Mouse (Mus musculus) heart, adult 10 weeks (tissue): ENCODE data around the gene Pla2g10. TPM values are rescaled to one million over a fixed set of nuclear protein-coding genes. Genes with fewer than 3 reads are reported as not detected.

ENCODE experiments used
- polyA plus RNA-seq: library from polyadenylated mRNA; stranded (reverse); fragments of 350-450 nt; fragmentation: Illumina TruSeq; extraction: RNeasy Lipid Tissue Mini Kit (QIAGEN cat#74804); gene quantifications from one replicate; pipeline ENCODE4 v1.2.3, GENCODE M21; 2014; ENCODE audit warnings: low read depth, low replicate concordance

Pla2g10 gene
- not detected for polyA plus RNA-seq

DNA sequence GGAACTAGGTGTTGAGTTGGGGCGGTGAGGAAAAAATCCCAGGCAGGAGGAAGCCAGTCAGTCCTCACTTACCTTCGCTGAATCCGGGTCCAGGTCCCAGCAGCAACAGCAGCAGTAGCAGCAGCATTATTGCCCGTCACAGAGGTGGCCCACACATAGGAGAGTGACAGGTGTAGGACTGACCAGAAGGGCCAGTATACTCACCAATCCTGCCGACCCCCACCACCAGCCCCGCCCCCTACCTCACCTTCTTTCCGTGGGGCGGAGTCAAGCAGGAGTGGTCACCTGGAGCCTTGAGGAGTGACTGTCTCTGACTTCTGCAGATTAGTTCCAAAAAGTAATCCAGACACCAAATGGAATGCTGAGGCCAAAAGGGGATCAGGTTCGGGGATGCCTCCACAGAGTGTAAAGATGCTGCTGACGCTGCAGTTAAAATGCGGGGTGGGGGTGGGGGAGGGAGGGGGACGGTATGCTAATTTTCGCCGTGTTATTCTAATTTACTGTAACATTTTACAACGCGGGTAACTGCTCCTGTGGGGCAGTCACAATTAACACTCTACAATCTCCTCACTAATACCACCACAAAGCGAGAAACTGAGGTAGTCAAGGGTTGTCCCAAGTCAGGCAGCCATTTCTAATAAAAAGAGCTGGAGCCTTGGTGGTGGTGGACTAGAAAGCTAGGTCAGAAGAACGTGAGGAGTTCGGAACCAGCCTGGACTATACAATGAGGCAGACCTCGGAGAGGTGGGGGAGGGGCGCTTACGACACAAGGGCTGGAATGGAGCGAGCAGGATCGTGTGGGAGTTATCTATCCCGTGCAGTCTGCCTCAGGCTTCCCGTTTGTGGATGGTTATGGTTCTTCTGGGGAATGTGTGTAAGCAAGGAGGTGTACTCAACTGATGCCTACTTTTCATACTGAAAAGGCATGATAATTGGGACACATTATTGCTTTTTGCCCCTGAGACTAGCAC is at the start of gene Pla2g10:
TSS of gene Pla2g10 (minus strand) at position 699 of the 971 bp plus-strand sequence.

DNA sequence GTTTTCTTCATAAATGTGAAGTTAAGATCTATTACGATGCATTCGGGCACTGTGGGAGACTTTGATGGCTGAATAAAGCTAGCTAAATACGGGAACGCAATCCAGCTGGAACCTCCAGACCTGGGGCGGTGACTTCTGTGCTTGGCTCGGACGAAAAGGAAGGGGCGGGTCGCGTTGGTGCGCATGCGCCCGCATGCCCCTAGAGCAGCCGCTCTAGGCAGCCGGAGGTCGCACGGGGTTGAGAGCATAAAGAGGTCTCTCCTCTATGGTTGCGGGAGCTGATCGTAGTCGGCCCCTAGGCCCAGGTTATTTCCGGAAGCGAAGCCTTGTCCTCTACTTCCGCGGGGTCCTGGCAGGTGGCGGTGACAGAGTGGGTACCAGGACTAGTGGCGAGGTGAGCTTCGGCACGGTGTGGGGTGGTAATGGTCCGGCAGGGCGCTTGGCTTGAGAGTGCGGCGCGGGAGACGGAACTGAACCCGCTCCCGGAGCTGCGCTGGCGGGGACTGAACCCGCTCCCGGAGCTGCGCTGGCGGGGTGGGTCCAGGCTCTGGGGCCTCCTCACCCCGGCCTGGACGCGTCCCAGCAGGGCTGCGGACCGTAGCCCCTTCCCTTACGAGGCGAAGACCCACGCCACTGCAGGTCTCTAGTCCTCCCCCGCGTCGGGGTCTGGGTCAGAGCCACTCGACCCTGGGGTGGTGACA is 58.9 kb downstream of the Pla2g10 start, which contains the start of the genes Bfar and 3110001I22Rik:
TSS of gene Bfar (plus strand) at position 174 of the 701 bp plus-strand sequence.
TSS of gene 3110001I22Rik (plus strand) at position 245 of the 701 bp plus-strand sequence.

DNA sequence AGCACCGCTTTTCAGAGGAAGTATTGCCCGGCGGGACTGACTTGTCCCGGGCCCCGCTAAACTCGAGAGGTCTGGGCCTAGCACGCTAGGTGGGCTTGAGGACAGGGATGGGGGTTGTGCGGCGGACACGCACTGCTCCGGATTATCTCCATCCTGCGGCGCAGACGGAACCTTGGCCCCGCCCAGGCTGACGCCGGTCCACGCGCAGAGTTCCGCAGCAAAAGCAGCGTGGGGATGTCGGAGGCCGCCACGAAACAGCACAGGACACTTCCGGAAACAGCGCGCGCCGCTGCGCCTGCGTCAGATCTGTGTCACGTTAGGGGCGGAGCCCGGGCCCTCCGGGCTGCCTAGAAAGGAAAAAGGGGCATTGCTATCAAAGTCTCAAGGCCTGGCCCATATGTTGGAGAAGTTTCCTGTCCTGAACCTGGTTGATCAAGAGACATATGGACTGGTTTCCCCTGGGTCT is 62.9 kb downstream of the Pla2g10 start, which contains the start of gene Parn:
TSS of gene Parn (minus strand) at position 293 of the 466 bp plus-strand sequence.

Other genes with a start within 250 kb of the Pla2g10 start
- gene Parn, start 62.8 kb downstream of the Pla2g10 start, polyA plus RNA-seq: 11.7 TPM
- gene Bfar, start 59.1 kb downstream of the Pla2g10 start, polyA plus RNA-seq: 53.7 TPM
- 2.6 TPM for gene 3110001I22Rik, start 59.1 kb downstream of the Pla2g10 start, polyA plus RNA-seq
- 34.6 TPM for gene Rrn3, start 49.7 kb upstream of the Pla2g10 start, polyA plus RNA-seq
- 60.1 TPM for gene Ntan1, start 87.9 kb upstream of the Pla2g10 start, polyA plus RNA-seq
- gene Pdxdc1, start 172.1 kb upstream of the Pla2g10 start, polyA plus RNA-seq: 91.0 TPM
- gene Mpv17l, start 172.2 kb upstream of the Pla2g10 start, polyA plus RNA-seq: 1.4 TPM